Mouse (Mus musculus) c-Kit-positive CD71-positive TER-119-negative erythroid progenitor cells, embryonic 14.5 days (primary cell): ENCODE data around the gene Myo5c.
A peak's percentile ranks its signal among the peaks of the same experiment; 100 is the strongest.

Experiments used
- DNase-seq: peaks from one replicate; pipeline ENCODE4 v3.0.0-alpha.2; 2013; ENCODE audit warnings: low read depth

Myo5c gene

GRCm38 (mm10) chr9:75231841-75232746 lies at the start of gene Myo5c:
Myo5c (plus strand) TSS chr9:75232020.
- no peak for DNase-seq

DNA sequence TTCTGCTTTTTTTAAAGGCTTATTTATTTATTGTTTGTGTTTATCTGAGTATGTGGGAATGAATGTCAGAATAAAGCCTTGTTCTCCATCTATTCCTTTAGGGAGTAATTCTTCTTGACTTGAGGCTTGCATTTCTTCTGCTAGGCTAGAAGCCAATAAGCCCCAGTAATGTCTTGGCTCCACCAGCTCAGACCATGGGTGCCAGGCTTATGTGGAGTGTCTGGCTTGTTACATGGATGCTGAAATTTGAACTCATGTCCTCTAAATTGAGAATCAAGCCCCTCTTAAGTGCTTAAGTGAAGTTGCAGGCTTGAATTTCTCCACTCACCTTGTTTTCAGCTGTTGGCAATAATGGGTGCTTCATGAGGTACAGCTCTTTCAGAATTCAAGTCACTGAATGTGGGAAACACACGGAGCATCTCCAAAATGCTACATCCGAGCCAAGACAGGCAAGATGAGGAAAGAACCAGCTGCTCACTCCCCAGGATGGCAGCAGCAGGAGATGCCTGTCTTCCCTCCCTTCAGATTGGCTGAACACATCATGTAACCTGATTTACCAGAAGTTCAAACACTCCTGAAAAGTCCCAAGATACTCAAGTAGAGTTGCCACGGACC lies 44.1 kb upstream of the Myo5c start:
- DNase-seq = no peak

- no peak for DNase-seq
Observed at GRCm38 (mm10) chr9:75193858-75194257, 38.0 kb upstream of the Myo5c start.

DNA sequence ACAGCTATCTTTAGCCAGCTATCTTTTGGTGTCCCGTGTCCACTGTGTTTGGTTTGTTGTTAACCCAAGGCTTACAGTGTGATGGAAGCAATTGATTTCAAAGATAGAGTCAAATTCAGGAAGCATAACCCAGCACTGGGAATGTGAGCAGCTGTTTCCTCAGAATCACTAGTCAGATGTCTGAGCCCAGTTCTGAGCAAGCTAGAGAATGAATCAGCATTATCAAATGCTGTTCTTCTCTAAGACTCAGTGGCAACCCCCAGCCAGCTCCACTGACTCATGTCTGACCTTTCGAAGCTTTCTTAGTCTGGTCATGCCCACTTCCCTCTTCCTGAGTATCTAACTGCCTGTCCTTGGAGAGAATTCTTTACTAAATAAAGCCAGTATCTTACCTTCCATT lies 35.5 kb upstream of the Myo5c start:
- DNase-seq = no peak

GRCm38 (mm10) chr9:75197297-75197696 lies 34.5 kb upstream of the Myo5c start:
- no peak for DNase-seq

DNA sequence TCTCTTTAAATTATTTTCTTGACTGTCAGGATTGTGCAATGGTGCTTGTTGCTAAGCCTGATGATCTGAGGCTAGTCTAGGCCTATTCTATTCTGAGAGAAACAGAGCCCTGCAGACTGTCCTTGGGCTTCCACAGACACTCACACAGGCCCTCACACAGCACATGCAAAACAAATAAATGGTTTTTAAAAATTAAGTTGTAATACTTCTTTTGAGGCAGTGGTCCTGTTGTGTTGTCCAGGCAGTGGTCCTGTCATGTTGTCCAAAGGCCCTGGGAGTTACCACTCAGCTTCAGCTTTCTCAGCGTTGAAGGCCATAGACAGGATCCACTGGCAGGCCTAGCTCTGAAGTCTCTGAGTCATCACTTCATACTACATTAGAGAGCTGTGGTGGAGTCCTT lies 30.3 kb upstream of the Myo5c start:
- DNase-seq = no peak

DNA sequence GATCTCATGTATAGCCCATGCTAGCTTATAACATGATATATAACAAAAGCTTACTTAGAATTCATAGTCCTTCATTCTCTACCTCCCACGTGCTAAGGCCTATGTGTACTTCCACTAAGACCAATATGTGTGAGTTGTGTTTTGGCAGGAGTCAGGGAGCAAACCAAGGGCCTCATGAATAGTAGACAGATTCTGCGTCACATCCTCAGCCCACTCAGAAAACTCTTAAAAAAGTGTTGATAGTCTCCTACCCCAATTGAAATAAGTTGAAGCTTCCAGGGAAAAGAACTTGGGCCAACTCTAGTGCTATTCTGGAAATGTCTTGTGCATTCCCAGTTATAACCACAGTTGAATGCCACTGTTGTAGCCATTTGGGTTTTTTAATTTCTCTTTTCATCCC lies 29.8 kb upstream of the Myo5c start:
- DNase-seq = no peak

DNA sequence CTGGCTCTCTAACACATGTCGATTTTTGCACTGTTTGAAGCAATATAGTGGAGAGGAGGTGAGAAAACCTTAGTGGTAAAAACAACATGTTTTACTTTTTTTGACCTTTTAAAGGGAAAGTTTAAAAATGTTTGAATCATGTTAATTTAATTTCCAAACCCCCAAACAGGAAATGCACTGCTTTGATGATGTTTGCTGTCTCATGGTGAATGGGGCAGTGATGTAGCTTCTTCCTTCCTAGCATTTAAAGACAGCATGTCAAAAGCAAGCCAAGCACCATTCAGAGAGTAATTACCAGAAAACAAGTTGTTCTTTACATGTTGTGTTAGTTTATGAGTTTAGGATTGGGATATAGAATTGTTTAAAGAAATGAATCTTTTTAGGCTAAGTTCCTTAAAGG lies 22.6 kb upstream of the Myo5c start:
- no peak for DNase-seq

DNA sequence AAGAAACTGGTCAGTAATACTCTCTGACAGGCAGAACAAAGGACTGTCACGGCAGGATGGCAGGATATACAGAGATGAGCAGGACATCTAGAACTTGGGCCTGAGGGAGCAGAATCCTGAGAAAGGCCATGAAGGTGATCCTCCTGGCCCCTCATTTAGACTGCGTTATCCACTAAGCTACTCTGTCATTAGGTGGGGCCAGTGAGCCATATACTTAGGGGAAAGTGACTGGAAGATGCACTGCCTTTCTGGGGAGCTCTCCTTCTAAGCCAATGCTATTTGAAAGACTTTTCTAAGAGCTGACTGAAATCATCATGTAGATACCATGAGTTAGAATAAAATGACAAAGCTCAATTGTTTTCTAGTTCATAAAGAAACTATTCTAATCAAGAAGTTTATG lies 21.6 kb upstream of the Myo5c start:
- no peak for DNase-seq

- DNase-seq = no peak
Observed at GRCm38 (mm10) chr9:75214743-75215413, 16.9 kb upstream of the Myo5c start.

GRCm38 (mm10) chr9:75219942-75220341 lies 11.9 kb upstream of the Myo5c start:
- no peak for DNase-seq

DNA sequence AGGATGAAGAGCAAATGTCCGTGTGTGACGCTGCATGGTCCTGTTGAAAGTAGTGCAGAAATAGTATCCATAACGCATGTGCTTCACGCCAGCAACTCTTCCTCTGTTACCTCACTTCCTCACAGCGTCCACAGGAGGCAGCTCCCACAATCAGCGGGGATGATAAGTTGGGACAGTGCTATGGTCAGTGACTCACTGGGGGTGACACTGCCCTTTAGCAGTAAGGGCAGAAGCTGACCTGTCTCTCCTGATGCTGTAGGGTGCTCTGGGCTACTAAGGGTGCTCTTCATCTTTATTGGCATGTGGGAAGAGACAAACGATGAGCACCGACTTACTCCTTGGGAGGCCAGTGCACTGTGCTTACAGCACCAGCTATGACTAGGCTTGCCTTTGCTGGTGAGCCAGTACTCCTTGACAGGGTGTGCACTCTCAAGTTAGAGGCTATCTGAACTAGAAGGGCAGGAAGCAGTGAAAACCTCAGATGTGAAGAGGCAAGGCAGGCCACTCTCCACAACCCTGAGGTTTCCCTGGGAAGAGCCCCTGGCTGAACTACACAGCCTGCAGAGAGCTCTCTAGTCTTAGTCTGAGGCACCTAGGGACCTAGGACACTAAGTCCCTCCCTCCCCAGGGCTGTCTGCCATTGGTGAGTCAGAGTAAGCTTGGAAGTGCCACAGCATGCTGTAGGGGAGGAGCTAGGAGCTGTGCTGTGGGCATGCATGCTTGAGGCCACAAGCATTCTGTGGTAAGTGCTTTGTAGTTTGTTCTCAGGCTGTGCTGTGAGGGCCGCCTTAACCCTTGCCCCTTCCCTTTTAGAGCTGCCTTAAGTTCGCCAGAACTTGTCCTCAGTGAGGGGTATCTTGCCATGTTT lies 10.2 kb upstream of the Myo5c start:
- DNase-seq = peak; percentile 4

DNA sequence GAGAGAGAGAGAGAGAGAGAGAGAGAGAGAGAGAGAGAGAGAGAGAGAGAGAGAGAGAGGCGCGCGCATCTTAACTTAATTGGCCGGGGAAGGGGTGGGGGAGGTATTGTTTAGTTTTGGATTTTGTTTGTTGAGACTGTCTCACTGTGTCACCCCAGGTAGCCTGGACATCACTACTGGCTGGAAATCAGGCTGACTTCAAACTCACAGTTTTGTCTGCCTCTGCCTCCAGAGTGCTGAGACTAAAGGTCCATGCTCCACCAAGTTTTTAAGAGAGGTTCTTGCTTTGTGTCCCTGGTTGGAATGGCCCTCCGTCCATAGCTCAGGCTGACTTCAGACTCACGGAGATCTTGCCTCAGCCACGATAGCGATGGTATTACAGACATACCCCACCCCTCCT lies 1.0 kb downstream of the Myo5c start:
- DNase-seq = no peak

- no peak for DNase-seq
Observed at GRCm38 (mm10) chr9:75234271-75234741, 2.5 kb downstream of the Myo5c start.

DNA sequence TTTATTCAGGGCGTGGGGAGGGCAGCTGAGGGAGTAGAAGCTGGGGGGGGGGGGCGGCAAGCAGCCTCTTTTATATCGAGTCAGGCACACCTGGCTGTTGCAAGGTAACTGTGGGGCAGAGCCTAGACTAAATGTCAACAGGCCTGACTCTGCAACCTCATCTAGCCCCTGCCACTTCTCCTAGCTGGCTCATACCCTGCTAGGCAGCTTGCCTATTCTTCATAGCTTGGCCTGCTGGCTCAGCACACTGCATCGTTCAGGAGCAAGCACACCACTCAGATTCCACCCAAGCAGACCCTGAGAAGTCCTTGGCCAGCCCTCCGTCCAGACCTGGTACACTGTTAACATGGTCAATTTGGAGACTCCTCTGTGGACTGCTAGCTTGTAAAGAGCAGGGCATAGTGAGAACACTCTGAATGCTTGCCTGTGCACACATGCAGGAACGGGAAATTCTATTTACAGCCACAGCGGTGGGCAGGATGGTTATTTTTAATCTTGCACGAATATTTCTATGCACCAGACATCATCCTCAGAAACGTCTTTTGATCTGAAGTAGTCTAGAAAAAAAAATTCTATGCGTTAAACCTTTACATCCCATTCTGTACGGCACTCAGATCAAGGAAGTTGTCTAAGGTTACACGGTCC lies 3.3 kb downstream of the Myo5c start:
- DNase-seq = no peak

DNA sequence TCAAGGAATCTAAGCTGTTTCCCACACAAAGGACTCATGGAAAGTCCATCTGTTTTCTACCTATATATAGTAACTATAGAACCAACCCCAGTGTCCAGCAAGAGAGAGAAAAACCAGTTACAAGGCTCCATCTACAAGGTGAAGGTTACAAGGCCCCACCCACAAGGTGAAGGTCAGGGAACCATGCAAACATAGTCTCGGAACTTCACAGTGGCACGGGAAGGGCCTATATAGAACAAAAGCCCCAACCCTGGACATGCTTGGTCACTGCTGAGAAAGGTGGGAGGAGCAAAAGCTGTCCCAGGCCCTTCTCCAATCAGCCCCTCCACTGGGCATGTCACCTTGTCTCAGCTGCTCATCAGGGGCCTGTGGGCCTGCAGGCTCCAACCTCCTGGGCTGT lies 3.9 kb downstream of the Myo5c start:
- DNase-seq = no peak

- no peak for DNase-seq
Observed at GRCm38 (mm10) chr9:75236416-75237308, 4.8 kb downstream of the Myo5c start.

DNA sequence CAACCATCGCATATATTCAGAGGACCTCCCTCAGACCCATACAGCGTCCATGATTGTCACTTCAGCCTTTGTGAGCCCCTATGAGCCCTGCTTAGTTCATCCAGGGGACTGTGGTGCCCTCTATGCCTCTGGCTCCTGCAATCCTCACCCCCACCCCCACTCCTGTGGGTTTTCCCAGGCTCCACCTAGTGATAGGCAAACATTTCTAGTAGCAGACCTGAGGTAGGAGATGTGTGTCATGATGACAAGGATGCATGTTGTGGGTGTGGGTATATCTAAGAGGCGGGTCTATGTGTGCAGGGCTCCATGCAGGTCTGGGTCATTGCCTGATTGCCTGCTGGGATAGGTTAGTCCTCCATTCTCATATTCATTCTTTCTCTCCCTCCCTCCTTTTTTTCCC lies 6.4 kb downstream of the Myo5c start:
- no peak for DNase-seq

DNA sequence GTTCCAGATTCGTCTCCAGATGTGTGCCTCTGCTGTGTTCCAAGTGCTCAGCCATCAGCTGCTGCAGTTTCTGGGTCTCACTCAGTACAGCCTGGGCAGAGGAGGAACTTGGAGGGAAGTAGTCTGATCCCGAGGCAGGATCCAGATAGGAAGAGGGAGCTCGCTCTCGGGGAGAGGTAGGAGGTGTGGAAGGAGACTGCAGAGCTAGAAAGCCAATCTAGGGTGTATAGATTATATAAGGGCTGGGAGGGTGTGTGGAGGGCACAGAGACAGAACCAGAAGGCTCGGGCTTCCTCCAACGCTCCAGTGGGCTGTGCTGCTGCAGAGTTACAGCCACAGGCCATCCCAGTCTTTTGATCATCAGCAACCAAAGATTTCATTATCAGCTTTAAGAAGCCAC lies 11.2 kb downstream of the Myo5c start:
- DNase-seq = no peak

- no peak for DNase-seq
Observed at GRCm38 (mm10) chr9:75243730-75244406, 12.0 kb downstream of the Myo5c start.
